Mouse (Mus musculus): ENCODE data around the gene Stard3. TPM values are rescaled to one million over a fixed set of nuclear protein-coding genes. Genes with fewer than 3 reads are reported as not detected.

Stard3 gene
- total RNA-seq, 2 experiments from 2014 or later = 30.3 to 30.9 TPM

DNA sequence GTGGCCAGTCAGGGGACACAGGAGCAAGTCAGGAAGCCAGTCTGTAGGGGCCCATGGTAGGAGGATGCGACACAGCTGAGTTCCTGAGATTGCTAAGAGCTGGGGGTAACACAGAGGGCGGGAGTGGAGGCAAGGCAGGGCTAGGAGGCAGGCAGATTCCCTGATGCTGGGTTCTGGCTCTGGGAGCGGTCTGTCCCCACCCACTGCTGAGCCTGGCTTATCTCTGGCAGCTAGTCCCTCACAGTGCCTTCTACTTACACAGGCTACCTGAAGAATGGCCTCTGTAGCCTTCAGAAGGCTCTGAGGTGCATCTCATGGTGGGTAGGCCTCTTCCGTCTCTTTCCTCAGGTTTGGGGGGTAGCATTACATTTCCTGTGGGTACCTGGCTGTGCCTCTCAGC is 34.5 kb downstream of the Stard3 start:
- no peak for DNase-seq (ENCODE audit: low spot score in 2 of 2)

DNA sequence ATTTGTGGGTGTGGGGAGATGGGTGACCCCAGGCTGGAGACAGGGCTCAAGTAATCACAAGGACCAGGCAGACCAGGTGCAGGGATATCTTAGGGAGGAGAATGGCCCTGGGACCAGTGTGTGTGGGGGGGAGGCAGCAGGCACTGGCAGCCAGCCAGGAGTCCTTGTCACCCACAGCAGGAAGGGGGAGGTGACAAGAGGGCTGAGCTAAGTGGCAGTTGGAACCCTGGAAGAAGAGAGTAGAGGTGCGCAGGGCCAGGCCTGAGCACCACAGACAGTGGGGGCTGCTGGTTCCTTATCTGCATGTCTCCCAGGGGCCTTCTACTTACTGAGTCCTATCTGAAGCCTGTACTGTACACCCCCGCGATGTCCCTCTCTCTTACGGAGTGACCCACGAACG is 35.1 kb downstream of the Stard3 start:
- no peak for DNase-seq (ENCODE audit: low spot score in 2 of 2)

GRCm38 (mm10) chr11:98394301-98394700 is 36.1 kb downstream of the Stard3 start:
- no peak for DNase-seq (ENCODE audit: low spot score in 2 of 2)

- no peak for DNase-seq (ENCODE audit: low spot score in 2 of 2)
Observed at GRCm38 (mm10) chr11:98395041-98395440, 36.9 kb downstream of the Stard3 start.

DNA sequence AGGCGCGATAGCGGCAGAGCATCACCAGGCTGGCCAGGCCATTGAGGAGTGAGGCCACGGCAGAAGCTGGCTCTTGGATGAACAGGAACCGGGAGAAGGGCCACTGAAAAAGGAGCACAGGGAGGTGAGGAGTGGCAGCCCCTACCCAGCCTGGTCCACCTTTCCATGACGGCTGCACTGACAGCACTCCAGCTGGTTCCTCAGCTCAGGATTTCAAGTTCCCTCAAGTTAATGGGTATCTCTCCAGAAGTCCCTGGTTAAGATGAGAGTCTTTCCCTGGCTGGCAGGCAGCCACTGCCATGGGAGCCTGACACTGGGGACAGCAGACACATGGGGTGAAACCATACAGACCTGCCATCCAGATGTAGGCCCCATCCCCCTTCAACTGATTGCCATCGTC is 39.8 kb downstream of the Stard3 start:
- no peak for DNase-seq (ENCODE audit: low spot score in 2 of 2)

GRCm38 (mm10) chr11:98400161-98400726 is 42.1 kb downstream of the Stard3 start, which contains the start of gene Pgap3:
Gene Pgap3 (minus strand): TSS chr11:98400490.
- DNase-seq (ENCODE audit: low spot score in 2 of 2) = peak; percentile 55 to 78

GRCm38 (mm10) chr11:98400816-98401215 is 42.6 kb downstream of the Stard3 start:
- no peak for DNase-seq (ENCODE audit: low spot score in 2 of 2)

GRCm38 (mm10) chr11:98406621-98407020 is 48.5 kb downstream of the Stard3 start:
- no peak for DNase-seq (ENCODE audit: low spot score in 2 of 2)

DNA sequence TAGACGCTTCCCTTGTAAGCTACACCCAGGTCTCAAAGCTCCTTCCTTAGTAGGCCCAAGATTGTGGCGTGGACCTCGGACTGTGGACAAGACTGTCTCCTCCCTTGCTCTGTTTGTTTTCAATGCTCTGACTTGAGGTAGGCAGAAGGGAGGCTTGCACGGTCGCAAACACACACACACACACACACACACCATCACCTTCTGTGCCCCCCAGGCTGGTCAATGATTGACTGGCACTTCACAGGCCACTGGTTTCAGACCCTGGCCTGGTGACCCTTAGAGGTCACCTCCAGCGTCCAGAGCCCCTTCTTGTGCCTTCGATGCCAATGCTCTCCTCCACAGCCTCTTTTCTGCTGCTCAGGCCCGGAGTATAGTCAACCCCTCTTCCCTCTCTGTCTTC is 50.7 kb downstream of the Stard3 start:
- DNase-seq (ENCODE audit: low spot score in 2 of 2) = no peak

GRCm38 (mm10) chr11:98409341-98409822 is 51.2 kb downstream of the Stard3 start:
- DNase-seq (ENCODE audit: low spot score in 2 of 2) = no peak

GRCm38 (mm10) chr11:98412273-98412796 is 54.2 kb downstream of the Stard3 start, which contains the start of gene Erbb2:
Gene Erbb2 (plus strand): TSS chr11:98412470.
- DNase-seq (ENCODE audit: low spot score in 2 of 2) = peak in 1 of 2 experiments; percentile 50

DNA sequence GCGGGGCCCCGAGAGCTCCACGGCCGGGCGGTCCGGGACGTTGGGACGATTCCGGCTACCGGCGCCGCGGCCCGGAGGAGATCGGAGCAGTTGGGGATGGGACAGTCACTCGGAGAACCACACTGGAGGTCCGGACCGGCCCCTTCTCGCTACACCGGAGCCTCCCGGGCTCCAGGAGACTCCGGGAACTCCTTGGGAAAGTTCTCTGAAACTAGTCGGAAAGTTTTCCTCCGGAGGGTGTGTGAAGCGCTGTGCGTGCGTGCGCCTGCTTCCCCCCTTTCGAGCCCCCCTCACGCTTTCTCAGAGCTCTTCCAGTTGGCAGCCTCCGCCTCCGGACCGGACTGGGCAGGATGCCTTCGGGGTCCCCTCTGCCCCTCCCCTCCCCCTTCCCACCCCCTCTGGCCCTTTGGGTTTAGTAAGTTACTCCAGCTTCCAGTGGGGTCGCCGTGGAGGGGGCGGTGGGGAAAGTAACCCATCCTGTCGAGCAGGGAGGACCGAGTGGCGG is 54.7 kb downstream of the Stard3 start:
- no peak for DNase-seq (ENCODE audit: low spot score in 2 of 2)

DNA sequence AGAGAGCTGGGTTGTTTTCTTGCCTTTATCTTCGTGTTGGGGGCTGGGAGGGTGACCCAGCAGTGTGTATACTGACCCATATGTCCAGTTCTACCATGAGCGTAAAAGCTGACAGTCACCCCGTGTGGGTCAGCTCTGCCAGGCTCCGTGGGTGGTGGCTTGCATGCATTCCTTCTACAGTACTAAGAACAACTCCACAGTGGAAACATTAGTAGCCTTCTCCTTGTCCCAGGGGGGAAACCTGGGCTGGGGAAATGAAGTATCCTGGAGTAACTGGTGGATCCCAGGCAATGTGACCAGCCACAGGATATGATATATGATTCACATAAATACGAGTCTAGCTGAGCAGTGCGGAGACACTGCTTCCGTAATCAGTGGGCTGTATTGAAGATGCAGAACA is 55.6 kb downstream of the Stard3 start:
- no peak for DNase-seq (ENCODE audit: low spot score in 2 of 2)

DNA sequence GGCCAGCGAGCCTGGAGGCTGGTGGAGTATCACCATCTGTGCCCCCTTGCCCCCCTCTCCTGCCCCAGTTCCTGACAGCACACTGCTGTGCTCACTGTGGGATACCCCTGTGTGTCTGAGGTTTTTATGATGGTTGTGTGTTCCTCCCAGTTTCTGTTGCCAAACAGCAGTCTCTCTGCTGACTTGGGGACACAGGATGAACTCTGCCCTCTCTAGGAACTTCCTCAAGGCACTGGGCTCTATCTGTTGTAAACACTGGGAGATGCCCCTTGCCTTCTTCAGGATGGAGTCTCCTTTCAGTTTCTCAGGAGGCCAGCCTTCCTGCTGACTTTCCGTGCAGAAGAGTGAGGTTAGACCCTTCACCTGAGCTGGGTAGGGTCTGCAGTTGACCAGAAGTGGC is 56.0 kb downstream of the Stard3 start:
- no peak for DNase-seq (ENCODE audit: low spot score in 2 of 2)

- DNase-seq (ENCODE audit: low spot score in 2 of 2) = no peak
Observed at GRCm38 (mm10) chr11:98417074-98417473, 58.9 kb downstream of the Stard3 start.

GRCm38 (mm10) chr11:98418273-98418672 is 60.1 kb downstream of the Stard3 start:
- no peak for DNase-seq (ENCODE audit: low spot score in 2 of 2)

- DNase-seq (ENCODE audit: low spot score in 2 of 2) = no peak
Observed at GRCm38 (mm10) chr11:98418939-98419547, 60.9 kb downstream of the Stard3 start.

- no peak for DNase-seq (ENCODE audit: low spot score in 2 of 2)
Observed at GRCm38 (mm10) chr11:98426592-98426991, 68.4 kb downstream of the Stard3 start.

DNA sequence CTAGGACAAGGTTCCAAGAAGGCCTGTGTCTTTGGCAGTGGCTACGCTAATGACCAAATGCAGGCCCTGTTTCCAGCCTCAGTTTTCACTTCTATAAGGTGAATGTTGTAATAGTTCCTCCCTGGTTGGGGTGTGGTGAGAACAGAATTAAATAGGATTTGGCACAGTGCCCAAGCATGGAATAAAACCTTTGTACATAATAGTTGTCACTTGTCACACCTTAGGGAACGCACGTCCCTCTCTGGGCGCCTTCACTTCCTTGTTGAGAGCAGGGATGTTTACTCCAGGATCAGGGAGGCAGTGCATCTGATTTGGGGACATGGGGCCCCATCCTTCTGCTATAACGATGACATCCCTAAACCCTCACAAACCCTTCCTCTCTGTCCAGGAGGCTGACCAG is 70.3 kb downstream of the Stard3 start:
- no peak for DNase-seq (ENCODE audit: low spot score in 2 of 2)

Measured in adrenal gland, postnatal 4 days (tissue).